Mouse (Mus musculus) lung, postnatal 0 days (tissue): ENCODE data around the gene Ddx11. TPM values are rescaled to one million over a fixed set of nuclear protein-coding genes. Genes with fewer than 3 reads are reported as not detected.
"Not testable (repeated sequence)": the region's sequence is repeated elsewhere in the genome, so short reads cannot be mapped to it uniquely, and the experiment has no call there.

ENCODE experiments used
- ATAC-seq: fragments of 200-750 bp; cut with Nextera tagmentation; 2 replicates; pipeline ENCODE4 v1.8.0; 2017; ENCODE audit warnings: moderate library complexity
- DNase-seq: peaks from one replicate; pipeline ENCODE4 v3.0.0-alpha.2; 2016; ENCODE audit warnings: low spot score
- H3K27ac ChIP-seq: fragments of 300-500 bp; sonication (generic); 2 replicates; pipeline ENCODE4 v1.5.1; 2014; ENCODE audit warnings: antibody characterized with exemption, mild to moderate bottlenecking, low read length, mixed read lengths
- H3K27me3 ChIP-seq: fragments of 300-500 bp; sonication (generic); replicated peaks from 2 replicates; pipeline ENCODE4 v1.6.1; 2014; ENCODE audit warnings: low read length, mixed read lengths; ENCODE audit not compliant: insufficient read depth
- H3K36me3 ChIP-seq: fragments of 300-500 bp; sonication (generic); 2 replicates; pipeline ENCODE4 v1.6.1; 2014; ENCODE audit warnings: low read length, mixed read lengths; ENCODE audit not compliant: insufficient read depth
- H3K4me1 ChIP-seq: fragments of 300-500 bp; sonication (generic); 2 replicates; pipeline ENCODE4 v1.6.1; 2014; ENCODE audit warnings: antibody characterized with exemption, low read depth, low read length, mixed read lengths; ENCODE audit not compliant: insufficient read depth
- H3K4me2 ChIP-seq: fragments of 300-500 bp; sonication (generic); replicated peaks from 2 replicates; pipeline ENCODE4 v1.6.1; 2014; ENCODE audit warnings: low read depth, mild to moderate bottlenecking, low read length, moderate library complexity, mixed read lengths
- H3K4me3 ChIP-seq: fragments of 300-500 bp; sonication (generic); 2 replicates; pipeline ENCODE4 v1.5.1; 2014; ENCODE audit warnings: low read depth, low read length
- H3K9ac ChIP-seq: fragments of 300-500 bp; sonication (generic); replicated peaks from 2 replicates; pipeline ENCODE4 v1.6.1; 2014; ENCODE audit warnings: low read depth, mild to moderate bottlenecking
- H3K9me3 ChIP-seq: fragments of 300-500 bp; sonication (generic); 2 replicates; pipeline ENCODE4 v1.6.1; 2016; ENCODE audit warnings: low read length, mixed read lengths
- CTCF ChIP-seq: IDR thresholded peaks from 2 replicates; pipeline ENCODE4 v1.5.1; 2016; ENCODE audit warnings: antibody characterized with exemption, mild to moderate bottlenecking
- EP300 ChIP-seq: IDR thresholded peaks from 2 replicates; pipeline ENCODE4 v1.6.1; 2016; ENCODE audit warnings: antibody characterized with exemption, mild to moderate bottlenecking, control low read depth
- WGBS: fragments of 180-500 bp; shearing (Covaris S2); extraction: QIAGEN DNeasy Blood & Tissue Kit; methylation state at CpG from one replicate; pipeline ENCODE4 v1.1.7; 2014; 5-methylcytosine and 5-hydroxymethylcytosine counted together
- polyA plus RNA-seq: library from polyadenylated mRNA; unstranded; fragments of >200 nt; fragmentation: Nextera tagmentation; extraction: Ambion mirVana; gene quantifications from 2 replicates; pipeline ENCODE4 v1.2.1, GENCODE M21; 2015

The Ddx11 gene
- polyA plus RNA-seq, 1 experiment from 2014 or later: 2.1 TPM

GRCm38 (mm10) chr17:66123816-66124610 lies 693 bp downstream of the Ddx11 start:
- peak overlapping the region; percentile 68; the same call in 1 of the 2 replicates for H3K27ac ChIP-seq
- peak overlapping the region; percentile 76 for H3K4me2 ChIP-seq
- no peaks in the 10 kb centered on the region for H3K27me3 ChIP-seq
- peak overlapping the region; percentile 30; the same call in 1 of the 2 replicates for H3K9ac ChIP-seq
- TF ChIP-seq CTCF: no peak
- no peak for TF ChIP-seq EP300
- peak; percentile 23 for DNase-seq
- under 1% methylated on average over 20 of the region's 20 CpGs for WGBS
- 0 out of 2 replicates have a peak, but pooled peaks cover 3% of the 10 kb centered on the region for H3K36me3 ChIP-seq
- no peaks in the 10 kb centered on the region for H3K9me3 ChIP-seq
- peak overlapping the region; percentile 77 for H3K4me3 ChIP-seq
- peak; percentile 31 for ATAC-seq
- H3K4me1 ChIP-seq: 0 out of 2 replicates have a peak, but pooled peaks cover 4% of the 10 kb centered on the region

DNA sequence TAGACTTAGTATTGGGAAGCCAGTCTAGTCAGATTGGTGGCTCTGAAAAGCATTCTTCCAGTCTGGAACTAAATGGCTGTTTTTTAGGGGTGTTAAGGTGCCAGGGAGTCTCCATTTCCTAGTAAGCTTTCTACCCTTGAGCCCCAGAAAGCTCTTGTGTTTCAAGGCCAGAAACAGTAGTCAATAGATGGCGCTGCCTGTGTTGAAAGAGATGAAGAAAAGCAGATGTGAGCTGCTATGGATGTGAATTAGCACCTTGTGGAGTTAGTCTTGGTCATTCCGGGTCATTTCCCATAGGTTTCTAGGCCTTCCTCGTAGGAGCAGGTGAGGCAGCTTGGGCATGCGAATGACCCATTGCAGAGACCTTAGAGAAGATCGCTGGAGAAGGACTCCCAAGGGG lies 1.9 kb downstream of the Ddx11 start:
- Histone ChIP-seq H3K36me3 (no peaks in the 10 kb centered on the region), H3K4me2 (no peak overlapping the region), H3K4me3 (no peak overlapping the region), H3K9me3 (no peaks in the 10 kb centered on the region), H3K4me1 (0 out of 2 replicates have a peak, but pooled peaks cover 4% of the 10 kb centered on the region), H3K27me3 (no peaks in the 10 kb centered on the region), H3K27ac (no peak overlapping the region), H3K9ac (no peak overlapping the region)
- DNase-seq: no peak
- TF ChIP-seq CTCF: peak; percentile 37
- no peak for TF ChIP-seq EP300
- WGBS: 72% methylated on average over 5 of the region's 5 CpGs
- ATAC-seq: no peak

DNA sequence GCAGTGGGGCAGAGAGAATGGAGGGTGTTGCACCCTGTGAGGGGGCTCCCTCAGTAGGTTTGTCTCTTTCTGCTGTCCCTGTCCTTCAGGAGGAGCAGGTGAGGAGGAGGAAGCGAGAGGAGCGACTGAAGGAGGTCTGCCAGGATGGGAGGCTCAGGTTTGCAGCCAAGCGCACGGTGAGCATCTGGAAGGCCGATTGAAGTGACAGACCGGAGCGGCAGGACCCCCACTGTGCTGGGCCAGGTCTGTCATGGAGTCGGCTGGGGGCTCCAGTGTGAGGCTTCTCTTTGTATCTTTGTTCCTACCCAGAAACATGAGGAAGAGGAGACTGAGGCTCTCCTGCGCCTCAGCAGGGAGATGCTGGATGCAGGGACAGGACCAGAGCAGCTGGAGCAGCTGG lies 7.1 kb downstream of the Ddx11 start:
- WGBS: 94% methylated on average over 9 of the region's 9 CpGs

DNA sequence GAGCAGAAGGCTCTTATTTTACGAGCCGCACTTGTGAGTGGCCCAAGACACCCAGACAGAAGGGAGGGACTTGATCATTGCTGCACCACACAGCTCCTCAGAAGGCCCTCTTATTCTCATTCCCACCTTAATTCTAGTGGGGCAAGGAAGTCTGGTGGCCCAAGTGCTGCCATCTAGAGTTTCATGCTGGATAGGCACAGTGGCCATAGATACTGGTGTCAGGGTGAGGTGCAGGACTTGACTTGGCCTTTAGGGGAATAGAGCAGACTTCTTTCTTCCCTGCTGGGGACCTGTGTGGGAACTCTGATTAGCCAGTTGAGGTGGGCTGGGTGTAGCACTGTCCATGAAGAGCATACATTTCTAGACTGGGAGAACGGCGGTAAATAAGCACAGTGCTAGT lies 7.9 kb downstream of the Ddx11 start:
- TF ChIP-seq CTCF: peak; percentile 56
- TF ChIP-seq EP300: no peak
- Histone ChIP-seq H3K36me3 (peaks cover 36% of the 10 kb centered on the region; the same call in 1 of the 2 replicates), H3K4me2 (no peak overlapping the region), H3K9ac (no peak overlapping the region), H3K9me3 (no peaks in the 10 kb centered on the region), H3K4me3 (no peak overlapping the region), H3K4me1 (no peaks in the 10 kb centered on the region), H3K27ac (no peak overlapping the region), H3K27me3 (no peaks in the 10 kb centered on the region)
- ATAC-seq (peak; percentile 30; the same call in 1 of the 2 replicates), DNase-seq (no peak)
- WGBS: 93% methylated on average over 4 of the region's 4 CpGs

More for the DNA sequence above, 7.1 kb downstream of the Ddx11 start:
- ATAC-seq (no peak), DNase-seq (no peak)
- H3K27ac ChIP-seq: no peak overlapping the region
- peaks cover 31% of the 10 kb centered on the region; the same call in 1 of the 2 replicates for H3K36me3 ChIP-seq
- no peaks in the 10 kb centered on the region for H3K9me3 ChIP-seq
- H3K4me1 ChIP-seq: no peaks in the 10 kb centered on the region
- no peak overlapping the region for H3K9ac ChIP-seq
- H3K4me2 ChIP-seq: no peak overlapping the region
- no peak overlapping the region for H3K4me3 ChIP-seq
- TF ChIP-seq CTCF (no peak), EP300 (no peak)
- no peaks in the 10 kb centered on the region for H3K27me3 ChIP-seq

- H3K4me2 ChIP-seq, H3K9me3 ChIP-seq, DNase-seq, H3K27ac ChIP-seq, H3K4me1 ChIP-seq, H3K4me3 ChIP-seq, H3K9ac ChIP-seq, H3K27me3 ChIP-seq, H3K36me3 ChIP-seq: not testable (repeated sequence)
- peak; percentile 35 for TF ChIP-seq CTCF
- peak; percentile 79 for ATAC-seq
- WGBS: 61% methylated on average over 5 of the region's 8 CpGs
Observed at GRCm38 (mm10) chr17:66152706-66153662, 29.7 kb downstream of the Ddx11 start.

- not testable (repeated sequence) for H3K9me3 ChIP-seq, H3K27me3 ChIP-seq, H3K4me2 ChIP-seq, H3K36me3 ChIP-seq, H3K9ac ChIP-seq, H3K4me1 ChIP-seq, DNase-seq, H3K4me3 ChIP-seq, H3K27ac ChIP-seq, ATAC-seq
- WGBS: 91% methylated on average over 4 of the region's 4 CpGs
Observed at GRCm38 (mm10) chr17:66153735-66154423, 30.6 kb downstream of the Ddx11 start.
